Mouse (Mus musculus) embryonic stem cell, embryonic (primary cell): Measurements from ENCODE around the gene Gm49378.

Source experiments
- CTCF ChIA-PET, 4 experiments: fragments of 300-600 bp in 2 of 4; fragments of 350-600 bp in 2 of 4; sonication (Branson Sonifier 250); formaldehyde crosslinking; loops; one replicate each; lab custom pipeline; 2022; ENCODE audit warnings: inconsistent platforms in 2 of 4; lab: Charles Lee
- POLR2A ChIA-PET, 4 experiments: fragments of 300-600 bp in 2 of 4; fragments of 350-600 bp in 2 of 4; sonication (Branson Sonifier 250); formaldehyde crosslinking; loops; one replicate each; lab custom pipeline; 2022; ENCODE audit warnings: antibody characterized with exemption in 4 of 4, inconsistent platforms in 1 of 4; lab: Charles Lee

Gene Gm49378

GRCm38 (mm10) chr14:55643060-55643907 is 5.6 kb upstream of the Gm49378 start, which contains the start of gene Tm9sf1:
Tm9sf1 (minus strand) TSS chr14:55643806.
- CTCF ChIA-PET, result interaction anchor here (0.5 to 1.2 kb wide), 5 partner anchors 100 to 1195 kb away, joined by 3 to 6 read pairs (median 4); no protein-coding TSS in a partner anchor
- POLR2A ChIA-PET, result interaction anchor here (0.7 to 3.2 kb wide), 57 partner anchors 8 to 177 kb away, joined by 3 to 15 read pairs (median 4); partner anchors contain the start of genes A730061H03Rik (in 3 of the 4), Dcaf11 (in 3 of the 4), Nedd8 (in 3 of the 4) and Psme2 (in 3 of the 4)

DNA sequence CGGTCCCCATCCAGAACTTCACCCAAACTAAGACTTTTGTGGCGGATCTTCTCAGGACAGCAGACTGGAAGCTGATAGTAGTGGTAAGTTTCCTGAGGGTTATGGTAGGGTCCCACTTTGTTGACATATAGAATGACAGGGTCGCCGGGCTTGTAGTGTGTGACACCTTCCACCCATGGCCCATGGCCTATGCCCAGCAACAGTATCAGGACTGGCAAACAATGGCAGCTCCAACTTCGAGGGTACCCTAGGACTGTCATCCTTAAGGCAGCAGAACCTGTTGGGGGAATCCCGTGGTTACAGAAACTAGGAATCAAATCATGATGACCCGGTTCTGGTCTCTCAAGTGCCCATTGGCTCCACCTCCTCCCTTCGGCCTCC is 5.0 kb upstream of the Gm49378 start:
- ChIA-PET POLR2A (interaction anchor here in 3 of 4 experiments (0.7 to 3.2 kb wide), 32 partner anchors 9 to 119 kb away, joined by 3 to 15 read pairs (median 4); partner anchors contain the start of genes A730061H03Rik (in 2 of the 3), Dcaf11 (in 2 of the 3), Gmpr2 (in 2 of the 3) and Nedd8 (in 2 of the 3)), CTCF (interaction anchor here in 1 of 4 experiments (0.6 kb wide), 1 partner anchor 320 kb away, joined by 3 read pairs; no protein-coding TSS in a partner anchor)

DNA sequence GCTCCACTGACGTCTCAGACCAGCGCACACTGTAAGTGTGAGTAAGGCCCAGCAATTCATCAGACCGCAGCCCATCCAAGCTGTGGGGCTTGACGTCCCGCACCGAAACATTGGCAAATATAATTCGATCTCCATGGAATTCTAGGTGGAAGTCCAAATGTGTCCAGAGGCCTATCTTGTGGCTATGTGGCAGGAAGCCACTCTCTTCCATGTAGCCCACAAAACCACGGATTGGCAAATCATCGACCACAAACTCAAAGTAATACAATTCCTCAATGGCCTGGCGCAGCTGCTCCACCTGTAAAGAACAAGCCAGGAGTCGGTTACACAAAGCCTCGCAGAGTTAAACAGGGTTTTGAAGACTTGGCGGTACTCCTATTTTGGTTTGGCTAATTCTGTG is 3.6 kb upstream of the Gm49378 start:
- ChIA-PET CTCF (interaction anchor here in 2 of 4 experiments (0.6 to 0.7 kb wide), 2 partner anchors 13 to 212 kb away, joined by 3 read pairs; no protein-coding TSS in a partner anchor), POLR2A (interaction anchor here in 2 of 4 experiments (0.7 to 1.0 kb wide), 2 partner anchors 16 to 18 kb away, joined by 4 read pairs; no protein-coding TSS in a partner anchor)

- ChIA-PET POLR2A (interaction anchor here in 3 of 4 experiments (0.5 to 1.0 kb wide), 9 partner anchors 12 to 1066 kb away, joined by 3 to 4 read pairs (median 3); no protein-coding TSS in a partner anchor), CTCF (interaction anchor here in 3 of 4 experiments (0.6 to 0.9 kb wide), 4 partner anchors 13 to 494 kb away, joined by 3 to 4 read pairs (median 4); no protein-coding TSS in a partner anchor)
Observed at GRCm38 (mm10) chr14:55640816-55641215, 3.1 kb upstream of the Gm49378 start.

DNA sequence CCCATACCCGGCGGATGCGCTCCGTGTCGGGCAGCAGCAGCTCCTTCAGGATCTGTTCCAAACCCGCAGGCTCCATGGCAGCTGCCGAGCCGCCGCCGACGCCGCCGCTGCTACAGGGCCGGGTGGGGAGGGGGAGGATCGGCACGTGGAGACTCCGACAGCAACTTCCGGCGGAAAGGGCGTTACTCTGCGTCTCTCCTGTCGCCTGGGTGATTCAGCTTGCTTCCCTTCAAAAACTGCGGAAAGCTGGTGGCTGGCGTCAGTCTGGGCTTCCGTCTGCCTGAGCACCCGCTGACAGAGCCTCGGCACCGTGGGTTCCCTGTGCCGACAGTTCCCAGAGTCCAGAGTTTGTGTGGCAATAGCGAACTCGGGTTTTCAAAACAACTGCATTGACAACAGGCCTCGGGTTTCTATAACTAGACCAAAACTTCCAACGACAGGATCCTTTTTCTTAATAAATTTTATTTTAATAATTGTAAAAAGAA is 2.1 kb downstream of the Gm49378 start, which contains the start of gene Ipo4:
Gene Ipo4 (minus strand): TSS at position 435 of the 485 bp plus-strand sequence.
- POLR2A ChIA-PET, result interaction anchor here (0.7 to 2.9 kb wide), 26 partner anchors 8 to 292 kb away, joined by 3 to 15 read pairs (median 4); partner anchors contain the start of genes A730061H03Rik (in 2 of the 4), Psme2 (in 2 of the 4), Tm9sf1 (in 2 of the 4) and Dcaf11 (in 1 of the 4)

DNA sequence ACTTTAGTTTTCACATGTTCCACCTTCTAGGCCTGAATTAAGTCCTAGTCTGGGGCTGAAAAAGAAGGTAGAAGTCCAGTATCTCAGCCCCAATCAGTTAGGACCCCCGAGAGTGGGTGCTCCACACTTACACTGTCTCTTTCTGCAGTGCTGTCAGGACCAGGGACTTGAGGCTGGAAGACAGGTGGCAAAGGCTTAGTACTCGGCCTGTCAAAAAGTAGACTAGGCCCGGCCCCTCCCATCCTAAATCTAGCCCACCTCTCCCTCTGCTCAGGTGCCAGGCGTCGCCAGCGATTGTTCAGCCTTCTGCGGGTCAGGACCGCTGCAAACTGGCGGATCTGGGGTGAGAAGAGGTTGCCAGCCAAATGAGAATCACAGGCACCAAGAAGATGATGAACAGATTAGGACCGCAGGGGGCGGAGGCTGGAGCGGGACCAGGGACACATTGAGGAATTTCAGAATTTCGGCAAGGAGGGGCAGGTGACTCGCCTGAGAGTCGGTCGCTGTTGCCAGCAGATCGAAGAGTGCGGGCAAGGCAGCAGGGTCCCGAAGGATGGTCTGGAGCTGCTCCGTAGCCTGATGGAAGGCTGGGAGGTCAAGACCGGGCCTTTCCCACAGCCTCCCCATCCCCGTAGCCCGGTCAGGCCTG is 2.7 kb downstream of the Gm49378 start:
- ChIA-PET CTCF (interaction anchor here in 3 of 4 experiments (0.6 to 2.2 kb wide), 6 partner anchors 25 to 284 kb away, joined by 3 to 5 read pairs (median 3); partner anchors contain the start of gene Mdp1 (in 1 of the 3)), POLR2A (interaction anchor here (0.7 to 2.9 kb wide), 25 partner anchors 8 to 293 kb away, joined by 3 to 15 read pairs (median 4); partner anchors contain the start of genes A730061H03Rik (in 2 of the 4), Psme2 (in 2 of the 4), Tm9sf1 (in 2 of the 4) and Dcaf11 (in 1 of the 4))

More for the DNA sequence above, 2.1 kb downstream of the Gm49378 start, which contains the start of gene Ipo4:
- CTCF ChIA-PET, result interaction anchor here (0.5 to 2.2 kb wide), 6 partner anchors 25 to 283 kb away, joined by 3 to 5 read pairs (median 4); partner anchors contain the start of gene Mdp1 (in 1 of the 4)

DNA sequence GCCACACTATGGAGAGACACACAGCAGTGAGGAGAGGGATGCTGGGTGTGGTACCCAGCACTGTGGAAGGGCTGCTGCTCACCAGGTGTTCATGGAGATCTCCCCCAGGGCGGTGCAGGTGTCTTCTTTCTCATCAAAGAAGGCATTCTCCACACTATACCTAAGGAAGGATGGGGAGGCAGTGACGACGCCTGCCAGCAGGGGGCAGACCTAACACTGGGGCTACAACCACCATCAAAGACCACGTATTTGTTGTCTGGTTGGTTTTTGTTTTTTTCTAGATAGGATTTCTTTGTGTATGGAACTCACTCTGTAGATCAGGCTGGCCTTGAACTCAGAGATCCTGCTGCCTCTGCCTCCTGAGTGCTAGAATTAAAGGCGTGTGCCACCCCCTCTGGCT is 8.4 kb downstream of the Gm49378 start:
- CTCF ChIA-PET, result interaction anchor here in 3 of 4 experiments (1.3 to 1.7 kb wide), 5 partner anchors 12 to 114 kb away, joined by 3 to 9 read pairs (median 6); partner anchors contain the start of genes Mdp1 (in 2 of the 3) and Rec8 (in 2 of the 3)

GRCm38 (mm10) chr14:55628077-55628827 is 9.4 kb downstream of the Gm49378 start:
- CTCF ChIA-PET, result interaction anchor here (0.6 to 2.0 kb wide), 16 partner anchors 11 to 507 kb away, joined by 3 to 9 read pairs (median 4); partner anchors contain the start of genes Mdp1 (in 2 of the 4) and Rec8 (in 2 of the 4)
- POLR2A ChIA-PET, result interaction anchor here in 3 of 4 experiments (0.7 to 2.2 kb wide), 16 partner anchors 9 to 245 kb away, joined by 3 to 7 read pairs (median 4); partner anchors contain the start of genes Gmpr2 (in 2 of the 3), Nedd8 (in 2 of the 3), Rnf31 (in 2 of the 3) and A730061H03Rik (in 1 of the 3)

More for the DNA sequence above, 8.4 kb downstream of the Gm49378 start:
- POLR2A ChIA-PET, result interaction anchor here in 3 of 4 experiments (0.7 to 2.2 kb wide), 14 partner anchors 10 to 69 kb away, joined by 3 to 7 read pairs (median 4); partner anchors contain the start of genes Gmpr2 (in 2 of the 3), Nedd8 (in 2 of the 3), Rnf31 (in 2 of the 3) and A730061H03Rik (in 1 of the 3)

DNA sequence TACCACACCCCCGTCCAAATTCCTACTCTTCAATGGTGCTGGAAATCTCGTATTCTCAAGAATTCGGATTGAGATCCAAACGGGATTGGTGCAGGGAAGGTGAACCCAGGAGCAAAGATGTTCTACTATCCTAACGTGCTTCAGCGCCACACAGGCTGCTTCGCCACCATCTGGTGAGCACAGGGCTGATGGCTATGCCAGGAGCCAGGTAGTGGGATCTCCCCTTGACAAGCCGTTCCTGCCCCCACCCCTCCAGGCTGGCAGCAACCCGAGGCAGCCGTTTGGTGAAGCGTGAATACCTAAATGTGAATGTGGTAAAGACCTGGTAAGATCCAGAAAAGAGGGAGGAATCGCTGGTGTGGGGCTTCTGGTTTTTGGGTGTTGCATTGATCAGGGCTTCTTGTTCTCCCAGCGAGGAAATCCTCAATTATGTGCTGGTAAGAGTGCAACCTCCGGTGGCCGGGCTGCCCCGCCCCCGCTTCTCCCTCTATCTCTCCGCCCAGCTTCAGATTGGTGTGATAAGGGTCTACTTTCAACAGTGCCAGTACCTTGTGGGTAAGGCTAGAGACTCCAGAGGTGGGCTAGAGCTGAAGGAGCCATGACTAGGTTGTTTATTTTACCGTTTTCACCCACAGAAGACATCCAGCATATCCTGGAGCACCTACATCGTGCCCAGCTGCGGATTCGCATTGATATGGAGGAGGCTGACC is 19.1 kb downstream of the Gm49378 start:
- ChIA-PET CTCF (interaction anchor here in 3 of 4 experiments (0.5 to 2.5 kb wide), 10 partner anchors 8 to 141 kb away, joined by 3 to 9 read pairs (median 4); partner anchors contain the start of genes Psme2 (in 2 of the 3), Rnf31 (in 2 of the 3) and A730061H03Rik (in 1 of the 3)), POLR2A (interaction anchor here (0.5 to 2.9 kb wide), 35 partner anchors 9 to 291 kb away, joined by 3 to 24 read pairs (median 5); partner anchors contain the start of genes A730061H03Rik (in 3 of the 4), Dcaf11 (in 2 of the 4), Mdp1 (in 2 of the 4) and Pck2 (in 2 of the 4))

GRCm38 (mm10) chr14:55617822-55618221 is 19.9 kb downstream of the Gm49378 start, which contains the start of gene Rec8:
Rec8 (plus strand) TSS chr14:55618037.
- ChIA-PET POLR2A (interaction anchor here (0.6 to 2.9 kb wide), 50 partner anchors 8 to 1923 kb away, joined by 3 to 24 read pairs (median 5); partner anchors contain the start of genes A730061H03Rik (in 3 of the 4), Mdp1 (in 3 of the 4), Psme2 (in 3 of the 4) and Dcaf11 (in 2 of the 4)), CTCF (interaction anchor here (0.5 to 2.5 kb wide), 20 partner anchors 9 to 248 kb away, joined by 3 to 9 read pairs (median 4); partner anchors contain the start of genes Psme2 (in 2 of the 4), Rnf31 (in 2 of the 4), A730061H03Rik (in 1 of the 4) and Mdp1 (in 1 of the 4))

DNA sequence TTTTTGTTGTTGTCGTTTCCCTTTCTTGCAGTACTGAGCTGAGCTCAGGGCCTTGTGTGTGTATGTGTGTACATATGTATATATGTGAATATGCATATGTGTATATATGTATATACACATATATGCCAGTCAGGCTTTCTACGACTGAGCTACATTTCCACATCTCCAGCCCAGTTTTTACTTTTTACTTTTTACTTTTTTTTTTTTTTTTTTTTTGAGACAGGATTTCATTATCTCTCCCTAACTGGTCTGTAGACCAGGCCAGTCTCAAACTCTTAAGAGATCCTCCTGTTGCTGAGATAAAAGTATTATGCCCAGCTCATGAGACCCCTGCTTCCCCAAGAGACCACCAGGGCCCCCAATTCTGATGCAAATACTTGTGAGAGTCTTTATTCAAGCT is 20.9 kb downstream of the Gm49378 start:
- ChIA-PET POLR2A (interaction anchor here in 3 of 4 experiments (0.6 to 2.9 kb wide), 38 partner anchors 9 to 1386 kb away, joined by 3 to 24 read pairs (median 5); partner anchors contain the start of genes Psme2 (in 3 of the 3), A730061H03Rik (in 2 of the 3), Rabggta (in 2 of the 3) and Rnf31 (in 2 of the 3)), CTCF (interaction anchor here in 3 of 4 experiments (0.5 to 2.5 kb wide), 8 partner anchors 12 to 127 kb away, joined by 3 to 9 read pairs (median 4); partner anchors contain the start of gene Mdp1 (in 1 of the 3))

DNA sequence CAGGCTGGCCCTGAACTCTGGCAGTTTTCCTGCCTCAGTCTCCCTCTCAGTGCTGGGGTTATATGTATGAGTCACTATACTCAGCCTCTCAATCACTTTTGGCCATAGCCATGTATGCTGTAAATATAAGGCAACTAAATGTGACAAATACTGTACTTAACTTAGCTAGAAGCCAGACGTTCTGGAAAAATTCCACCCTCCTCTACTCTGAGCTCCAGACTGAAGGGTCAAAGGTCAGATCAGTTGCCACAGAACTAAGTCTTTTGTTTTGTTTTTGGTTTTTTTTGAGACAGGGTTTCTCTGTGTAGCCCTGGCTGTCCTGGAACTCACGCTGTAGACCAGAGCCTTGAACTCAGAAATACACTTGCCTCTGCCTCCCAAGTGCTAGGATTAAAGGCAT is 21.8 kb downstream of the Gm49378 start:
- POLR2A ChIA-PET, result interaction anchor here in 1 of 4 experiments (1.1 to 1.4 kb wide), 2 partner anchors 25 to 106 kb away, joined by 3 to 4 read pairs; partner anchors contain the start of genes Psme2 and Rnf31
- CTCF ChIA-PET, result interaction anchor here in 2 of 4 experiments (0.6 to 0.7 kb wide), 4 partner anchors 15 to 587 kb away, joined by 3 read pairs; no protein-coding TSS in a partner anchor

GRCm38 (mm10) chr14:55614565-55615178 is 23.0 kb downstream of the Gm49378 start:
- POLR2A ChIA-PET, result interaction anchor here in 2 of 4 experiments (0.8 to 1.5 kb wide), 2 partner anchors 29 to 60 kb away, joined by 3 read pairs; partner anchors contain the start of gene Tm9sf1 (in 1 of the 2)
- CTCF ChIA-PET, result interaction anchor here in 1 of 4 experiments (1.2 kb wide), 1 partner anchor 23 kb away, joined by 3 read pairs; the partner anchor contains the start of genes Psme2 and Rnf31
